Mouse (Mus musculus) c-Kit-positive CD71-negative TER-119-negative erythroid progenitor cells, embryonic 14.5 days (primary cell): ENCODE measurements around the gene Hint3.

Experiments used
- DNase-seq: peaks from one replicate; pipeline ENCODE4 v3.0.0-alpha.2; 2013; ENCODE audit warnings: low read depth

The Hint3 gene

GRCm38 (mm10) chr10:30587037-30587436 lies 42.4 kb downstream of the Hint3 start:
- no peak for DNase-seq

GRCm38 (mm10) chr10:30585691-30586090 lies 43.7 kb downstream of the Hint3 start:
- DNase-seq: no peak

DNA sequence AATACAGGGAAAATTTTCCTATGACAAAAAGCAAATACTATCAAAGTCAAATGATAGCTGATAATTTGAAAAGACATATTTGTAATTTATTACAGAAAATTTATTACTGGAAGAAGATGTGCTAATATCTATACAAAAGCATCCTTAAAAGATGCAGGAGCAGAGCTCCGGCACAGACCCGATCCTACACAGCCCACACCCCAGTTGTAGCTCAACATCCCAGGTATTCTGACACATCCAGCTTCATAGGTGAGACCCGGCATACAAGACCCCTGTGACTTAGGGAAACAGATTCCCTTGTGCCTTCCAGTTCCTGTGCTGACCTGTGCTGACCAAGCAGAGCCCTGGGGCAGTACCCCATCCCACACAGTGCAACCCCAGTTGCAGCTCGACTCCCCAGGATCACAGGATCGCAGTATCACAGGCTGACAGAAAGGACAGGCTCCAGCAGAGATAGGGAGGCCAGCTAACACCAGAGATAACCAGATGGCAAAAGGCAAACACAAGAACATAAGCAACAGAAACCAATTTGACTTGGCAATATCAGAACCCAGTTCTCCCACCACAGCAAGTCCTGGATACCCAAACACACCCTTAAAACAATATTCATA lies 51.7 kb downstream of the Hint3 start:
- no peak for DNase-seq

DNA sequence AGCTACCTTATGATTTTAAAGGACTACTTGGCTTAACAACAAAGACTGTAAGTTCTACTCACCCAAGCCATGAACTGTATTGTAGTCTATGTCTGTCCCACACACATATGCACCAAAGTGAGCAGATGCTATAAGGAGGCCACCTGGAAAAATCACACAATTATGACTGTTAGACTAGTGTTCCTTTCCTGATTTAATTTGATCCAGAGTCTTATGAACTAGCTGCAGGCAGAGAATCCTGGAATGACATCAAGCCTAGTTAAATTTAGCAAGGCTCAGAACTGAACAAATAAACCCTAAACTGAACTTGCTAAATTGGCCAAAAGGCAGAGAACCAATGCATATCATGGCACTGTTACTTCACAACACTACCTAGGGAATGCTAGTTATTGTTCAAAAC lies 63.1 kb downstream of the Hint3 start:
- no peak for DNase-seq

DNA sequence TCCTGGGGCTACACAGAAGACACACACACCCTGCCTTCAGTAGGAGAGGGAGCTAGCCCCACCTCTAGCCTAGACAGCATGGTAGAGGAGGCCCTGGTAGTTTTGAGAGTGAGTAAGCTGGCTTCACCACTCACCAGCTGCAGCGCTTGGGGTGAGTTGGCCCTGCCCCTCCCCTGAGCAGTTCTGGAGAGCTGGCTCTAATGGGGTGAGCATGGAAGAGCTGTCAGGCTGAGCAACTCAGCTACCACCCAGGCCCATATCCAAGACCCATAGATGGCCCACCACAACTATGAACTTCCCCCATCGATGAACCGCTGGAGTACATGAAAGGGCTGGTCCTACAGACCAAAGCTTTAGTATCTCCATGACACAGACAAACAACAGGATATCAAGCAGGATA lies 64.8 kb downstream of the Hint3 start:
- DNase-seq: no peak
